Mouse (Mus musculus) spleen, postnatal 14 days (tissue): ENCODE results near the gene Chd2.
"Not testable (repeated sequence)": the region's sequence is repeated elsewhere in the genome, so short reads cannot be mapped to it uniquely, and the experiment has no call there.

Experiments used
- DNase-seq, 2 experiments: peaks; one replicate each; pipeline ENCODE4 v3.0.0; 2021 to 2022; ENCODE audit warnings: low spot score in 2 of 2

Gene Chd2

GRCm38 (mm10) chr7:73540202-73541078 lies 1.2 kb downstream of the Chd2 start:
- DNase-seq, result no peak

DNA sequence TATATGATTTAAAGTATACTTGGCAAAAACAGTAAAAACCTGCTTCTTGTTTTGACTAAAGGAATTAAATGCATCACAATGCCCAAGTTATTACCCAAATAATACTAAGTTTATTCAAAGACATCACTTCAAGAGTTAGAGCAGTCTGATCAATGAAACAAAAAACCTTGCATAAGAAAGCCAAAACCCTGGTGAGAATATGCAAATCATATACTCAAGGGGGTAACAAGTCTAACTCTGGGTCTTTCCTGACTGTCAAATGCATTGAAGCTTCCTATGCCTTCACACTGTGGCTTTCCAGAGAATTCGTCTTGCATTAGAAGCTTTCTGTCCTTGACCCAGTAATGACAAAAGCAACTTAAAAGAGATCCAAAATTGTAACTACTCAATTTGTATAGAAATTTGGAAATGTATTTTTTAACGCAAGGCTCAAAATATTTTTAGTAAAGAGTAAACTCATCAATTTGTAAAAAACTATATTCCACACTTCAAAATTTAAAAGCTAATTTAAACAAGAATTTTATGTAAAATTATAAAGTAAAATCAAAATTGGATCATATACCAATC lies 2.4 kb downstream of the Chd2 start:
- no peak for DNase-seq

DNA sequence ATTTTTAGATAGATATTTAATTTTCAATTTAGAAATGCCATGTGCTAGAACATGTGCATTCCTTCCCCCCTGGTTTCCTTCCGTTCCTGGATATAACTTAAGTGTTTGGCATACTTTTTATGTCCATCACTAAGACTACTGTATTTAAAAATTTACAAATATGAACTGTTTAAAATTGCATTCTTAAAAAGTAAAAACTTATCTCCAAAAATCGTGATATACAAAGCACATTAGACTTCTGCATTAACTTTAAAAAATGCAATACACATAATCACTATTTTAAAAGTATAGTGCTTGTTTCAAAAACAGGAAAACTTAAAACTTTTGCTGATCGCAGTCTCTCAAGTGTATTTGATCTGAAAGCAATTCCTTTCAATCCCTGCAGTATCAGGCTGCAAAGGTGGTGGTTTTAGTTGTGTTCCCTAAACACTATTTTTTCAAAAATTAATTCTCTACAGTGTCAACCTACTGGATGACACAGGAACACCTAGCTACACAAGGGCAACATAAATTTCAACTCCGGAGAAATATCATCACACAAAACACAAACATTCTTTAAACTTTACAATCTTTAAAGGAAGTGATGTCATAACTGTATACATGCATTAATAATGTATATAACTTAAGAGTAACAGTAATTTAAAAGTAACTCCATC lies 3.1 kb downstream of the Chd2 start:
- DNase-seq, result no peak

- peak; percentile 99 to 100 for DNase-seq
Observed at GRCm38 (mm10) chr7:73537634-73538423, 3.8 kb downstream of the Chd2 start.

DNA sequence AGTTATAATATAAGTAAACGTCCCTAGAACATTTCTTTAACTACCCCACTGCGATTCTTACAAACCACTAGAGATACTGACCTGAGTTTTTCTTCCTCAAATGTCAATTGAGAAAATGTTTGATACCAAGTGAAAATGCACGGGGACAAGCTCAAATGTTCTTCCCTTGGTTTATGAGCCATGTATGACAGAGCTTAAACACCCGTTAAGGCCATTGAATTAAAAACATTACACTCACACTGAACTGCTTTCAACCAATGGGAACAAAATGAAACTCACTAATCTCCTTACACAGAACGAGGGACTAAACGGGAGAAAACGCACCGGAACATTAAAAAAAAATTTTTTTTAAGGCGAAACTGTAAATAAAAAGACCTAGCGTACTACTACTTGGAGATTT lies 4.4 kb downstream of the Chd2 start:
- no peak for DNase-seq

DNA sequence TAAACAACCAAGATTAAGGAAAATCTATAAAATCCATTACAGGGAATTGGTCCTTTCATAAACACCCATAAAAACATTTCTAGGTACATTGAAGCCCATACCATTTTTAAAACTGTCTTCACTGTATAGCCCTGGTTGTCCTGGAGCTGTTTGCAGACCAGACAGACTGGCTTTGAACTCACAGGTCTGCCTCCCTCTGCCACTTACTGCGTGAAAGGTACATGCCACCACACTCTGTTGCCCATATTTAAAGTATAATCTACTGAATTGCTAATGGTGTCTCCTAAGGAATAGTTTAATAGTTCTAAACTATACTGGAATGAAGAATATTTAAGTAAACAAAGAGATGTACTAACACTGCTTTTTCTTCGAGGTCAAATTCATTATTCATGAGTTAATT lies 5.1 kb downstream of the Chd2 start:
- no peak for DNase-seq

DNA sequence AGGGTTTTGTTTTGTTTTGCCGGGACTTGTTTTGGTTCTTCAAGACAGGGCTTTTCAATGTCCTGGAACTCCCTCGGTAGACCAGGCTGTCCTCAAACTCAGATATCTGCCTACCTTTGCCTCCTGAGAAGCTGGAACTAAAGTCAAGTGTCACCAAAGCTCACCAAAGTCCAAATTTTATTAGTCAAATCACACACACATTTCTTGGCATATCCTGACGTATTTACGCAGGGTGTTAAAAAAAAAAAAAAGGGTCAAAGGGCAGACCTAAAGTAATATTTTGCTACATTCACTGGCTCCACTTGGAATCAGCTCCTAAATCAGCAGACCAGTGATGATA lies 5.8 kb downstream of the Chd2 start:
- DNase-seq, result no peak

DNA sequence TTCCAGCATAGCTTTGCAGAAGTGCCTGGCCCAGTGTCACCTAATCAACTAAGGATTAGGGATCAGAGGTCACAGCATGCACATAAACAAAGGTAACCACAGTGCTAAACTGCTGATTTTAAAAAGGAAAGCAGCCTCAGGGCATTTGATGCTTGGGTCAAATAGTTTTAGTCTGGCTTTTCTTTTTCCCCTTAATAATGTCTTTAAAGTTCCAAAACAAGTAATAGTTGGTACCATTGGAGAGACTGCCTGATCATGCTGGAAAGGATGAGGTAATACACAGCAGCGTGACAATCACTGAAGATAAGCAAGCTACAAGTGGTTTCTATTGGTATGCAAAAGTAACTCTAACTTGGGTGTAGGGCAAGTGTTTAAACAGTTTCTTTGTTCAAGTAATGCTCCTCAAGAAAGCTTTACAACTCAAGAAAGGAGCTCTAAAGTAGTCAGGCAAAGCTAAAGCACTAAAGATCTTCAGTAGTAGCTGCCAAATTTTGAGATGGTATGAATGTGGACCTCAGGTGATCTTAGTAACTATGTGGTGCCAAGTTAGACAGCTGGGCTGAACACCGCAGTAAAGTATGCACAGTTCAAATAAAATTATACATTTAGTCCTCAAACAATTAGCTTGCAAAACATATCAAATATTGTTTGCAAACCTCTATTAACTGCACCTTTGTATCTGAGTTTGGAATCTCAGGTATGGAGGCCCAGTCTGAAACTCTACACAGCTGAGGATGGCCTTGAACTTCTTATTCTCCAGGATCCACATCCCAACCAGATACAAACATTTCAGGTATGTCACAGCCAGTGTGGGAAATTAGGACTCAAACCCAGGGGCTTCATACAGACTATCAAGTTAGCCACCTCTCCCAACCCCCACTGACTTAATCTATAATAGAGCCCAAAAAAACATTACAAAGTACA lies 6.4 kb downstream of the Chd2 start:
- no peak for DNase-seq

DNA sequence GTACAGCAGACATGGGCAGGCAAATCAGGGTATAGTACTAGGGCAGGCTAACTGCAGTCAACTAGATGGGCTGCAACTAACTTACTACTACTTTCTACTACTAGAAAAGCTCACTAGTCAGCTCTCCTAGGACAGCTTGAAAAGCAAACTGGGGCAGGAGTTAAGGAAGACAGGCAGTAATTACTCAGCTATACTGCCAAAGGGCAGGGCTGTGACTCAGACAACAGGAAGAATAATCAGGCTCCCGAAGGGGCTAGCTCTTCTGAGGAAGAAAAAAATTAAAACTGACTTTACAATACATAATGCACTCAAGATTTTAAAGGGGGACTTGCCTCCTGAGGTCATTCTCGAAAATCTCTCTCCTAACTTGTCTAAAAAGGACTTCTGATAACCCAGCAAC lies 8.2 kb downstream of the Chd2 start:
- DNase-seq, result no peak

GRCm38 (mm10) chr7:73532916-73533315 lies 8.7 kb downstream of the Chd2 start:
- DNase-seq, result no peak

DNA sequence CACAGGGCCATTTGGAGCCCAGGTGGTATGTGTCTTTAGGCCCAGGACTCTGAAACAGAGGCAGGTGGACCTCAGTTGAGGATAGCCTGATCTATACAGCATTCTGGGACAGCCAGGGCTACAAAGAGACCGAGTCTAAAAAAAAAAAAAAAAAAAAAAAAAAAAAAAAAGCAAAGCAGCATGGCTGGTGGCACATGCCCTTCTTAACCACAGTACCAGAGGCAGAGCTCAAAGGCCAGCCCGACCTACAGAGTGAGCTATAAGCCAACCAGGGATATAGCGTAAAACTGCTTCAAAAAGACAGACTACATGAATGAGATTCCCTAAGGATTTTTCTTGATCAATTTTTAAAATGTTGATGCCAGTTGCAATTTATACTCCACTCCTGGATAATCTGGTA lies 9.5 kb downstream of the Chd2 start:
- DNase-seq, result no peak

- DNase-seq, result no peak
Observed at GRCm38 (mm10) chr7:73531506-73532093, 10.0 kb downstream of the Chd2 start.

DNA sequence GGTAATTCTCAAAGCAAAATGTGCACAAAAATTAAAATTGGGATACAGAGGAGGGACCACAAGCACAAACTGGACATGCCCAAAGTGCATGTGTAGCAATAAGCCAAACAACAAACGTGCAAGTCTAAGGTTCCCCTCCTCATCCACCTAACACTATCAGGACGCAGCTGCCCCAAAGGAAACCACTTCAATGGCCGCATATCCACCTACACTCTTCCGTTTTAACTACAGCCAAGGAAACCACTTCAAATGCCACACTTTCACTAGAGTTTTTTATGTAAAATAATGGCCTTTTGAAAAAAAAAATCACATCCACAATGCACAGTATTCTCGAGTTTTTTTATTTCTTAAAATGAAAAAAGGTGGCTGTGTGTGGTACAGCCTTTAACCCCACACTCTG lies 10.8 kb downstream of the Chd2 start:
- DNase-seq, result no peak

DNA sequence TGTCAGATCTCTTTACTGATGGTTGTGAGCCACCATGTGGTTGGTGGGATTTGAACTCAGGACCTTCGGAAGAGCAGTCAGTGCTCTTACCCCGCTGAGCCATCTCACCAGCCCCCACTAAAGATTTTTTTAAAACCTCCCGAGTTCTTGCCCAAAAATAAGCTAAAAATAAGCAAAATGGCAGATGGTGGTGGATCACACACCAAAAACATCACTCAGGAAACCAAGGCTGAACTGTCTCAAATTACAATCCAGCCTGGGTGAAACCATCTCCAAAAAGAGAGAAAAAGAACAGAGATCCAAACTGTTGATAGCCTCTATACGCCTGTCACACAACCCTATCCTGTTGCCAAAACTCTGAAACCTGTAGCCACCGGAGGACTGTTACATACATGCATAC lies 11.5 kb downstream of the Chd2 start:
- DNase-seq, result no peak

DNA sequence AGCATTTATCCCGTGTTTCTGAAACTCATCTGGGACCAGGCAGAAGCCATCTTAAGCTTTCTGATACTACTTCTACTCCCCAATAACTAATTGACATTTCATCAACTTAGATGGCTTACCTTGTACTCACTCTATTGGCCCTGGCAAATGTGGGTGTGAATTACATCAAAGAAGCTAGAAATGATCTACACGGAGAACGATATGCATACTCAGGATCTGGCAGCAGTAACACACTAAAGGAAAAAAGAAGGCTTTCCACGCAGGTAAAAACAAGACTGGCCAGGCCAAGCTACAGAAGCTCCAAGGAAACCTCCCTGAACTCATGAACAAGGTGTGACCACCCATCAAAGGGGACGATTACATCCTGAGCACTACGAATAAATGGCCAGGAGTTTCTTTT lies 12.4 kb downstream of the Chd2 start:
- DNase-seq, result no peak

GRCm38 (mm10) chr7:73528377-73528894 lies 13.2 kb downstream of the Chd2 start:
- not testable (repeated sequence) for DNase-seq

DNA sequence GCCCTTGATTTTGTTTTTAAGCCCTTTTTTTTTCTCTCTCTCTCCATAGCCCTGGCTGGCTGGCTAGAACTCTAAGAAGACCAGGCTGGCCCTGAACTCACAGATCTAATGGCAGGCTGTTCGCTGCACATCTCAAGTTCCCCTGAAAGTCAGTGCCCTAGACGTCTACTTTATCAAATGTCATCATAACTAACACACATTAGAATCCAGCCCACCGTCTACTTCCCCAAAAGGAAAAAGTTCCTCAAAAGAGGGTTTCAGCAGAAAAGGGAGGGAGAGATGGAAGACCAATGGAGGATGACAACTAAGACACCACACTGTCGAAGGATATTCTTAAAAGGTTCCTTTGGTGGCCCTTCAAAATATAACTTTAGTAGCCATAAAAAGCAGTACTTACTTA lies 14.4 kb downstream of the Chd2 start:
- no peak for DNase-seq

GRCm38 (mm10) chr7:73524454-73524952 lies 17.1 kb downstream of the Chd2 start:
- DNase-seq, result peak in 1 of 2 experiments; percentile 34

DNA sequence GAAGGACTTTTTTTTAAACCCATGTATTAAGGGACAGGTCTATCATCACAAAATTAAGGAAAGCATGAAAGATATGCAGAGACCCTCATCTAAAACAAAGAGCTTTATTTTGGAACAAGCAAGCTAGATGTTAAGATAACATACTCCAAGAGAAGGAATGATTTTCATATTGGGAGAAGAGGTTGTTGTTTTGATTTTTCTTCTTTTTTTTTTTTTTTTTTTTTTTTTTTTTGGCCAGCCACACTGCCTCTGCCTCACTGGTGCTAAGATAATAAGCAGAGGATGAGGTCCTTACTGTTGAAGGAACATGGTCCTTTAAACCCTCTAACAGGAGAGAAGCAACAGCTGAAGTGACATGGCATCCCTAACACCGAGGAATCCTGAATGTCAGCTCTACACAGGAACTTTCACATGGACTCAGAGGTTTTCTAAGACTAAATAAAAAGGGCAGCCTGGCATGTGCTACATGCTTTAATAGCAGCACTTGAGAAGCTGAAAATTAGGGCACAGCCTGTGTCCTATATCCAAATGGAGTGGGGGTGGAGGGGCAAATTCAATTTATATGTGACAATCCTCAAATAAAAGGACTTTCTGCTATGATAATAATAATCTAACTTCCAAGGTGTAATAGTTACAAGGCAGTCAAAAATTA lies 17.9 kb downstream of the Chd2 start:
- no peak for DNase-seq

DNA sequence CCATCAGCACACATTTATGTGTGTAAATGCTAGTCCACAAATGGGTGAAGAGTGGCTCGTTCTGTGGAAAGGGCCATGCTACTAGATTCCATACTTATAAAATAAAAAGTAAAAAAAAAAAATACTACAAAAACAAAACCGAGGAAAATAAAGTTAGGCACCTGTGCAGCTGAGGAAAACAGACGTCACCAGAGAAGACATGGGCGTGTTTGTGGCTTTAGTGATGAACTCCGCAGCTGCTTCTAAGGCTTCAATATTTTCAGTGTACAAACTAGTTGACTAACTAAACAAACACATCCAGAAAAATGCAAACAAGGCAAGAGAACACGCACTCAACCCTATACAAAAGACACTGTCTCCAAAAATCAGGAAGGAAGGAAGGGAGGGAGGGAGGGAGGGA lies 18.4 kb downstream of the Chd2 start:
- DNase-seq, result no peak
